Comparison of ENCODE assay signal across 11 mouse cellular contexts in the genomic region with DNA sequence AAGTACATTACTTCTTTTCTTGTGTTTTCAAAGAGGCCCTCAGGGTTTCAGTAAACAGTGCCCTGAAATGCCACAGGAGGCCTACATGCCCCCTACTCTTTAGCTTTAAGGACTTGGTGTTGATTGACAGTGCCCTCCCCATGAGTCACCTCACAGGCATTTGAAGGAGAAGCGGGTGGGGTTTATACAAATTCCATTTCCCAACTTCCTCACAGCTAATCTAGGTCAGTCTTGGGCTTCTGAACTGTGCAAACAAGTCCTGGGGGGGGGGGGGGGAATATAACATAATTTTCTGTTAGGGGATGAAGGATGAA. TPM values are rescaled to one million over a fixed set of nuclear protein-coding genes. Genes with fewer than 3 reads are reported as not detected.
DNase-seq lines count a peak whose midpoint lies in the region; ATAC-seq and TF ChIP-seq lines count a peak whose summit lies in the region.
"Had no signal": no experiment of that assay in that cellular context is flagged by ENCODE, and none has a peak within 500 bp of the region (broad histone marks: within the 10 kb centered on the region; RNA-seq: fewer than 3 reads in every experiment).

No protein-coding gene starts in this region.

- no peak for TF ChIP-seq CTCF in forebrain, postnatal 0 days (IDR thresholded peaks at IDR 0.05; ENCODE audit: low read depth)
- TF ChIP-seq CTCF in spleen, adult 2 months (IDR thresholded peaks at IDR 0.05; ENCODE audit: extremely low read depth, insufficient read depth, insufficient read length, insufficient replicate concordance) = no peak
- no peak for TF ChIP-seq CTCF in intestine, postnatal 0 days (IDR thresholded peaks at IDR 0.05; ENCODE audit: low read depth)

- no peak overlapping the region for H3K4me3 ChIP-seq in forebrain, embryonic 10.5 days
- H3K4me3 ChIP-seq in forebrain, postnatal 0 days (ENCODE audit: low read depth, low read length) = no peak overlapping the region
- H3K4me3 ChIP-seq in spleen, adult 2 months (ENCODE audit: extremely low read depth, insufficient read depth, insufficient read length) = peak overlapping the region; percentile 51
- H3K4me3 ChIP-seq in intestine, postnatal 0 days (ENCODE audit: low read depth, low read length) = no peak overlapping the region
- H3K4me3 ChIP-seq in stomach, embryonic 16.5 days (replicated peaks; ENCODE audit: low read length) = no peak overlapping the region
- H3K4me3 ChIP-seq: embryonic facial prominence, embryonic 13.5 days had no signal

- no peak overlapping the region for H3K27ac ChIP-seq in forebrain, embryonic 10.5 days
- H3K27ac ChIP-seq in forebrain, postnatal 0 days (ENCODE audit: low read depth, low read length) = no peak overlapping the region
- peak overlapping the region; percentile 65; the same call in 1 of the 2 replicates for H3K27ac ChIP-seq in spleen, adult 2 months (ENCODE audit: insufficient read depth, low read length)
- H3K27ac ChIP-seq in intestine, postnatal 0 days (ENCODE audit: low read depth, low read length) = no peak overlapping the region
- peak overlapping the region; percentile 69 for H3K27ac ChIP-seq in stomach, embryonic 16.5 days (ENCODE audit: low read length)
- H3K27ac ChIP-seq: embryonic facial prominence, embryonic 13.5 days had no signal

- WGBS in forebrain, embryonic 10.5 days = 45% methylated on average over 1 of the region's 1 CpGs
- 21% methylated on average over 1 of the region's 1 CpGs for WGBS in forebrain, postnatal 0 days
- 36% methylated on average over 1 of the region's 1 CpGs for WGBS in spleen, adult 2 months
- WGBS in intestine, postnatal 0 days = 35% methylated on average over 1 of the region's 1 CpGs
- WGBS in stomach, embryonic 16.5 days = 17% methylated on average over 1 of the region's 1 CpGs

- no peaks in the 10 kb centered on the region for H3K27me3 ChIP-seq in forebrain, embryonic 10.5 days (ENCODE audit: poor library complexity, severe bottlenecking)
- H3K27me3 ChIP-seq in forebrain, postnatal 0 days (ENCODE audit: insufficient read depth, low read length) = no peaks in the 10 kb centered on the region
- H3K27me3 ChIP-seq in spleen, adult 2 months (ENCODE audit: control insufficient read depth, insufficient read depth, low read length) = no peaks in the 10 kb centered on the region
- no peaks in the 10 kb centered on the region for H3K27me3 ChIP-seq in intestine, postnatal 0 days (replicated peaks; ENCODE audit: control insufficient read depth, insufficient read depth, low read length)
- H3K27me3 ChIP-seq in stomach, embryonic 16.5 days (ENCODE audit: control insufficient read depth, insufficient read depth, low read length) = no peaks in the 10 kb centered on the region
- H3K27me3 ChIP-seq: embryonic facial prominence, embryonic 13.5 days had no signal

- H3K4me2 ChIP-seq in forebrain, postnatal 0 days (ENCODE audit: low read depth) = no peak overlapping the region
- H3K4me2 ChIP-seq in intestine, postnatal 0 days (replicated peaks; ENCODE audit: low read depth) = no peak overlapping the region
- no peak overlapping the region for H3K4me2 ChIP-seq in stomach, embryonic 16.5 days (ENCODE audit: low read depth, low read length)
- H3K4me2 ChIP-seq: embryonic facial prominence, embryonic 13.5 days had no signal

- DNase-seq in forebrain, embryonic 10.5 days (ENCODE audit: extremely low spot score, low spot score) = peak; percentile 14
- no peak for DNase-seq in forebrain, postnatal 0 days
- no peak for DNase-seq in spleen, adult 2 months (ENCODE audit: low read depth in 1 of 2, low spot score in 2 of 2)
- no peak for DNase-seq in spleen, adult 18-20 months
- no peak for DNase-seq in layer of hippocampus, adult 18-20 months (ENCODE audit: low spot score in 2 of 2)
- DNase-seq in gastrocnemius, postnatal 25 days = no peak

- H3K36me3 ChIP-seq in forebrain, embryonic 10.5 days (replicated peaks) = peaks cover 34% of the 10 kb centered on the region
- H3K36me3 ChIP-seq in forebrain, postnatal 0 days (ENCODE audit: insufficient read depth) = peaks cover 12% of the 10 kb centered on the region
- no peaks in the 10 kb centered on the region for H3K36me3 ChIP-seq in spleen, adult 2 months (ENCODE audit: control insufficient read depth, insufficient read depth, low read length)
- H3K36me3 ChIP-seq in intestine, postnatal 0 days (ENCODE audit: control insufficient read depth, insufficient read depth) = peaks cover 5% of the 10 kb centered on the region
- no peaks in the 10 kb centered on the region for H3K36me3 ChIP-seq in stomach, embryonic 16.5 days (ENCODE audit: control insufficient read depth, insufficient read depth, low read length)

- no peak overlapping the region for H3K9ac ChIP-seq in forebrain, postnatal 0 days
- 0 out of 2 replicates have a peak overlapping the region, but pooled peaks have one; percentile 3 for H3K9ac ChIP-seq in intestine, postnatal 0 days (ENCODE audit: low read depth, low read length)
- no peak overlapping the region for H3K9ac ChIP-seq in stomach, embryonic 16.5 days (ENCODE audit: low read length)
- H3K9ac ChIP-seq: embryonic facial prominence, embryonic 13.5 days had no signal

- ATAC-seq in forebrain, postnatal 0 days = no peak
- 0 out of 2 replicates have a peak, but pooled peaks have one; percentile 29 for ATAC-seq in intestine, postnatal 0 days
- peak; percentile 73; the same call in 1 of the 2 replicates for ATAC-seq in stomach, embryonic 16.5 days (ENCODE audit: insufficient read depth, low FRiP score)
- ATAC-seq: hindbrain, embryonic 16.5 days had no signal

- TF ChIP-seq POLR2A in spleen, adult 2 months (IDR thresholded peaks at IDR 0.05; ENCODE audit: low read depth, low read length) = no peak

- H3K4me1 ChIP-seq in forebrain, embryonic 10.5 days = peaks cover 22% of the 10 kb centered on the region
- H3K4me1 ChIP-seq in forebrain, postnatal 0 days (ENCODE audit: insufficient read depth) = no peaks in the 10 kb centered on the region
- H3K4me1 ChIP-seq in spleen, adult 2 months (ENCODE audit: control insufficient read depth, insufficient read depth, insufficient read length) = no peaks in the 10 kb centered on the region; the same call in none of the 2 replicates
- no peaks in the 10 kb centered on the region for H3K4me1 ChIP-seq in intestine, postnatal 0 days (replicated peaks; ENCODE audit: control insufficient read depth, insufficient read depth, low read length)
- no peaks in the 10 kb centered on the region; the same call in 1 of the 2 replicates for H3K4me1 ChIP-seq in stomach, embryonic 16.5 days (ENCODE audit: control insufficient read depth, insufficient read depth, low read length)

- no peaks in the 10 kb centered on the region for H3K9me3 ChIP-seq in forebrain, embryonic 10.5 days
- no peaks in the 10 kb centered on the region for H3K9me3 ChIP-seq in forebrain, postnatal 0 days (ENCODE audit: low read length)
- no peaks in the 10 kb centered on the region for H3K9me3 ChIP-seq in intestine, postnatal 0 days (ENCODE audit: control insufficient read depth)
- no peaks in the 10 kb centered on the region for H3K9me3 ChIP-seq in stomach, embryonic 16.5 days (replicated peaks; ENCODE audit: control insufficient read depth, low read length)
- H3K9me3 ChIP-seq: embryonic facial prominence, embryonic 13.5 days had no signal

RNA-seq across cellular contexts. Expression of a gene that starts 3.1 kb away (rescaled TPM):
- polyA plus RNA-seq in forebrain, embryonic 10.5 days (2016; fragmentation: Nextera tagmentation; extraction: Ambion mirVana) = 0.11 and 0.17 TPM in 2 replicates
- 3.2 and 3.5 TPM in 2 replicates for total RNA-seq in forebrain, postnatal 0 days (2014; rRNA removed)
- 0.63 and 1.1 TPM in 2 replicates for polyA plus RNA-seq in forebrain, postnatal 0 days (2015; fragmentation: Nextera tagmentation; extraction: Ambion mirVana)
- polyA plus RNA-seq in spleen, adult 2 months (2012; rRNA removed) = 30.5 and 41.7 TPM in 2 replicates
- 2.2 and 2.7 TPM in 2 replicates for polyA plus RNA-seq in intestine, postnatal 0 days (2015; fragmentation: Nextera tagmentation; extraction: Ambion mirVana)
- polyA plus RNA-seq in stomach, embryonic 16.5 days (2015; fragmentation: Nextera tagmentation; extraction: Ambion mirVana) = 1.3 and 1.8 TPM in 2 replicates
- total RNA-seq in layer of hippocampus, adult 18-20 months (2021) = 1 to 10 TPM; 7.8 to 9.4 TPM
- total RNA-seq in gastrocnemius, postnatal 25 days (2021) = under 1 TPM; 0.74 to 0.88 TPM

RNA-seq across cellular contexts. Expression of a gene that starts 36.0 kb away (rescaled TPM):
- polyA plus RNA-seq in forebrain, embryonic 10.5 days (2016; fragmentation: Nextera tagmentation; extraction: Ambion mirVana) = not detected in 2 replicates
- not detected in 2 replicates for total RNA-seq in forebrain, postnatal 0 days (2014; rRNA removed)
- polyA plus RNA-seq in forebrain, postnatal 0 days (2015; fragmentation: Nextera tagmentation; extraction: Ambion mirVana) = 0.04 TPM in 1 of 2 replicates, not detected in the other
- not detected in 2 replicates for polyA plus RNA-seq in spleen, adult 2 months (2012; rRNA removed)
- polyA plus RNA-seq in intestine, postnatal 0 days (2015; fragmentation: Nextera tagmentation; extraction: Ambion mirVana) = not detected in 2 replicates
- not detected in 2 replicates for polyA plus RNA-seq in stomach, embryonic 16.5 days (2015; fragmentation: Nextera tagmentation; extraction: Ambion mirVana)
- not detected for total RNA-seq in layer of hippocampus, adult 18-20 months (2021)
- not detected for total RNA-seq in gastrocnemius, postnatal 25 days (2021)
- polyA plus RNA-seq: embryonic facial prominence, embryonic 13.5 days; hindbrain, embryonic 16.5 days; neural tube, embryonic 11.5 days had no signal

RNA-seq across cellular contexts. Expression of a gene that starts 37.6 kb away (rescaled TPM):
- 31.7 and 34.3 TPM in 2 replicates for polyA plus RNA-seq in forebrain, embryonic 10.5 days (2016; fragmentation: Nextera tagmentation; extraction: Ambion mirVana)
- 43.2 and 48.8 TPM in 2 replicates for total RNA-seq in forebrain, postnatal 0 days (2014; rRNA removed)
- 20.6 and 21.2 TPM in 2 replicates for polyA plus RNA-seq in forebrain, postnatal 0 days (2015; fragmentation: Nextera tagmentation; extraction: Ambion mirVana)
- polyA plus RNA-seq in spleen, adult 2 months (2012; rRNA removed) = 4.3 TPM in 2 replicates
- 4.9 and 5.5 TPM in 2 replicates for polyA plus RNA-seq in intestine, postnatal 0 days (2015; fragmentation: Nextera tagmentation; extraction: Ambion mirVana)
- polyA plus RNA-seq in stomach, embryonic 16.5 days (2015; fragmentation: Nextera tagmentation; extraction: Ambion mirVana) = 14.7 and 15.7 TPM in 2 replicates
- total RNA-seq in layer of hippocampus, adult 18-20 months (2021) = 10 to 100 TPM; 34.6 to 35.6 TPM
- 1 to 10 TPM; 6.2 to 6.7 TPM for total RNA-seq in gastrocnemius, postnatal 25 days (2021)

RNA-seq across cellular contexts. Expression of a gene that starts 46.4 kb away (rescaled TPM):
- not detected in 2 replicates for polyA plus RNA-seq in forebrain, embryonic 10.5 days (2016; fragmentation: Nextera tagmentation; extraction: Ambion mirVana)
- total RNA-seq in forebrain, postnatal 0 days (2014; rRNA removed) = not detected in 2 replicates
- not detected in 2 replicates for polyA plus RNA-seq in forebrain, postnatal 0 days (2015; fragmentation: Nextera tagmentation; extraction: Ambion mirVana)
- not detected in 2 replicates for polyA plus RNA-seq in spleen, adult 2 months (2012; rRNA removed)
- not detected in 2 replicates for polyA plus RNA-seq in intestine, postnatal 0 days (2015; fragmentation: Nextera tagmentation; extraction: Ambion mirVana)
- not detected in 2 replicates for polyA plus RNA-seq in stomach, embryonic 16.5 days (2015; fragmentation: Nextera tagmentation; extraction: Ambion mirVana)
- not detected for total RNA-seq in layer of hippocampus, adult 18-20 months (2021)
- total RNA-seq in gastrocnemius, postnatal 25 days (2021) = not detected
- polyA plus RNA-seq: embryonic facial prominence, embryonic 13.5 days; hindbrain, embryonic 16.5 days; neural tube, embryonic 11.5 days had no signal

Comparison
In these comparisons a context has a peak if more than half of its experiments do, and no peak if none do; other contexts are left out.
1. H3K27ac ChIP-seq: peak in spleen, adult 2 months (single experiment) and stomach, embryonic 16.5 days (single experiment); none in forebrain, embryonic 10.5 days (single experiment), forebrain, postnatal 0 days (single experiment) and intestine, postnatal 0 days (single experiment).